Mouse (Mus musculus): ENCODE data around the gene Raf1. TPM values are rescaled to one million over a fixed set of nuclear protein-coding genes. Genes with fewer than 3 reads are reported as not detected.
"Not testable (repeated sequence)": the region's sequence is repeated elsewhere in the genome, so short reads cannot be mapped to it uniquely, and the experiment has no call there.

The Raf1 gene
- total RNA-seq, 2 experiments from 2014 or later: 68.6 to 136 TPM

GRCm38 (mm10) chr6:115684851-115685646, 8.6 kb upstream of the Raf1 start:
- peak; percentile 81 for ATAC-seq (replicated peaks; ENCODE audit: low FRiP score, low TSS enrichment, poor library complexity, severe bottlenecking)

GRCm38 (mm10) chr6:115684271-115684670, 7.8 kb upstream of the Raf1 start:
- ATAC-seq (replicated peaks; ENCODE audit: low FRiP score, low TSS enrichment, poor library complexity, severe bottlenecking): no peak

GRCm38 (mm10) chr6:115681066-115681465, 4.6 kb upstream of the Raf1 start:
- no peak for ATAC-seq (replicated peaks; ENCODE audit: low FRiP score, low TSS enrichment, poor library complexity, severe bottlenecking)

GRCm38 (mm10) chr6:115678012-115678411, 1.6 kb upstream of the Raf1 start:
- ATAC-seq (replicated peaks; ENCODE audit: low FRiP score, low TSS enrichment, poor library complexity, severe bottlenecking): no peak

GRCm38 (mm10) chr6:115677441-115677840, 1.0 kb upstream of the Raf1 start:
- no peak for ATAC-seq (replicated peaks; ENCODE audit: low FRiP score, low TSS enrichment, poor library complexity, severe bottlenecking)

DNA sequence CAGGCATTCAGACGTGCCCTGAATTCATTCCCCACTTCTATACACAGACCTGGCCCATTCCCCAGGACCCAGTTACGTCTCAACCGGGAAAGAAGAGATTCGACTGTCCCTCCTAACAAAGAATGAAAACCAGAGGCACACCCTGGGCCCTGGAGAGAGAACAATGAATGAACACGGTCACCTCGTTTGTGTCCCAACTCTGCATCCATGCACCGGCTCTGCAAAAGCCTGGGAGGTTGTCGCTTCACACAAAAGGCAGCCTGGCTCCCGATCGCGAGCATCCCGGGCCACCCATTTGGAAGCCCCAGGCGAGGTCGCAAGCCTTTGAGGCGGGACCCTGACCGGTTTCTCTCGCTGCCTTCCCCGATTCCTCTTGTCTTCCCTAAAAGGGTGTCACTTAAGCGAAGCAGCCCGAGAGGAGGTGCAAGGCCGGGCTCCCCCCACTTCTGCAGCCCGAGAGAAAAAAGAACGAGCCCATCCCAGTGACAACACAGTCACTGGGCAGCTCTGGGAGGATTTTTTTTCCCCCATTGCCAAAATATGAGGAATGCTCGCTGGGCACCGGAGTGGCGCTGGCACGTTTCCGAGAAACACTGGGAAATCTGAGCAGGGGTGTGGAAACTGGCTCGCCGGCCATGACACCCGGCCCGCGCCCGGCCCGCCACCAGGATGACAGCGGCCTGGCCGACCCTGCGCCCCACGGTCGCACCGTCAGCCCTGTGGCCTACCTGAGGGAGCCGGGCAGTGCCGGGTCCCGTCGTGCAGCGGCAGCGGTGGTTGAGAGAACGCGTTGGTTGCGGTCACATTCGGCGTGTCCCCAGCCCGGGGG, 713 bp downstream of the Raf1 start:
- peak; percentile 8; the same call in 1 of the 2 replicates for ATAC-seq (replicated peaks; ENCODE audit: low FRiP score, low TSS enrichment, poor library complexity, severe bottlenecking)

GRCm38 (mm10) chr6:115675166-115675507, 1.3 kb downstream of the Raf1 start:
- ATAC-seq (replicated peaks; ENCODE audit: low FRiP score, low TSS enrichment, poor library complexity, severe bottlenecking): no peak

DNA sequence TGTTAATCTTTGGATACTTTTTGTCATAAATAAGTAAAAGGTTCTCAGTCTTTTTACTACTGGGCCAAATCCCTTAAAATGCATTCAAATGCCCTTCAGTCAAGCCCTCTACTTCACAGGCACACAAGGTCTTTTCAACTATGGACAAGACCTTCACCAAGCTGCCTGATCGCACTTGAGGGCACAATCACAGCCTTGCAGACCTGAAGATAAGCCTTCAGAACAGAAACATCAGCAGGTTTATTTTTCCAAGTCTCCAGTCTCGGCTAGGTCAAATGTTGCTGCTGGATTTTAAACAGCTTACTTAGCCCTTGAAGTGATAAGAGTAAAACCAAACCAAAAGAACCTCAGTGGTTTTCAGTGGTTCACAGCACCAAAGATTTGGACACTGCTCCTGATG, 2.1 kb downstream of the Raf1 start:
- no peak for ATAC-seq (replicated peaks; ENCODE audit: low FRiP score, low TSS enrichment, poor library complexity, severe bottlenecking)

- ATAC-seq (replicated peaks; ENCODE audit: low FRiP score, low TSS enrichment, poor library complexity, severe bottlenecking): no peak
Measured at GRCm38 (mm10) chr6:115672700-115673099, 3.7 kb downstream of the Raf1 start.

DNA sequence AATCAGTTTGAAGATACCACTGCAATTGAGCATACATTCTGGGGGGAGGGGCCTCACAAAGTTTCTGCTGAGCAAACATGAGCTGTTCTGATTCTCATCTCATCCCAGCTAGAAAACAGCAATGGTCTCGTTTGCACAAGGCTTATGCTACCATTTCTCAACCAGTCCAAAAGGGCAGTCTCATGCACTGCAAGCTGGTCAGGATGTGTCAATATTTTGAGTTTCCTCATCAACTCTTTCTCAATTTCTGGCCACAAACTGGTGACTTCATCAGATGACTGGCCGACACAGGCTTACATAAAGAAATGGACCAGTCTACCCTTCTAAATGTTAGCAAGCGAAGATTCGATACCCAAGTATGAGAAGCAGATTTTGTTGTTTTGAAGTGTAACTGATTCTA, 9.8 kb downstream of the Raf1 start:
- no peak for ATAC-seq (replicated peaks; ENCODE audit: low FRiP score, low TSS enrichment, poor library complexity, severe bottlenecking)

DNA sequence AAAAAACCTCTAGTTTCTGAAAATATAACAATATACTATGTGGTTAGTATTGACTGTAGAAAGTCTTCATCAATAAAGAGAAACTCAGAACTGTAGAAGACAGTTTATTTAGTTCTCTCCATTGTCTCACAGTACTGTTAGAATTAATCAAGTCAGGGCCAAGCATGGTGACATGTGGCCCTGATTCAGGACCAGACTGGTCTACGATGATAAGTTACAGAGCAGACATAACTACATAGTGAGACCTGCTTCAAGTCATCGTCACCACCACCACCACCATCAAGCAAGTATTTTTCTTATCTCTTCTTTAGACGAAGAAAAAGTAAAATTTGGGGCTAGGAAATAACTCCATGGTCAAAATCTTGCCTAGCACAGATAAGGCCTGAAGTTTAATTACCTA, 12.2 kb downstream of the Raf1 start:
- peak; percentile 89 for ATAC-seq (replicated peaks; ENCODE audit: low FRiP score, low TSS enrichment, poor library complexity, severe bottlenecking)

DNA sequence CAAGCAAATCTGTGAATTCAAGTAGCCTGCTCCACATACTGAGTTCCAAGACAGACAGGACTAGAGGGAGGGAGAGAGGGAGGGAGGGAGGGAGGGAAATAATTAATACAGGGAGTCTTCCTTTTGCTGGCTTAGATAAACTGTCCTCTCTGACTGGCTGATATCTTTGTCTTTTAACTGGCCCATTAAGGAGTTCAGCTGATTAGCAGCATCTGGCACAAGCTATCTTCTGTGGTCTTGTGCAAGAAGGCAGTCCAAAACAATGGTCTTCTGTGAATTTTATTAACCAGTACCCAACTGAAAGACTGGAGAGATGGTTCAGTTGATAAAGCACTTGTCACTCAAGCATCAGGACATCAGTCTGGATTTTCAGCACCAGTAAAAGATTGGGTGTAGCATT, 17.6 kb downstream of the Raf1 start:
- peak; percentile 81 for ATAC-seq (replicated peaks; ENCODE audit: low FRiP score, low TSS enrichment, poor library complexity, severe bottlenecking)

DNA sequence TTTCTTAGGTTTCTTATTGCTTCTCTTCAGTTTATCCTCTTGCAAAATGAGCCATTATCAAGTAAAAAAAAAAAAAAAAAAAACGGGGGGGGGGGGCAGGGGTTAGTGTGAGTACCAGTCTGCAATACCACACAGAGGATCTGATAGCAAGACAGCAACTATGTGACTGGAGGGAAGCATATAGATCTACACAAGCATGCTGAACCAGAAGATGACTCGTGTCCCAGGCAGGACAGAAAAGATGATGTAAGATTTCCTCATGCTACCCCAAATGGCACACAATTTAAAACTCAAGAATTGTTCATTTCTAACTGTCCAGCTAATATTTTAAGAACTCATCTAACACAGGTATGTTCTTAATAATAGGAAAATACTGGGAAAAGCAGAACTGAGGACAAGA, 22.5 kb downstream of the Raf1 start:
- ATAC-seq (replicated peaks; ENCODE audit: low FRiP score, low TSS enrichment, poor library complexity, severe bottlenecking): no peak

DNA sequence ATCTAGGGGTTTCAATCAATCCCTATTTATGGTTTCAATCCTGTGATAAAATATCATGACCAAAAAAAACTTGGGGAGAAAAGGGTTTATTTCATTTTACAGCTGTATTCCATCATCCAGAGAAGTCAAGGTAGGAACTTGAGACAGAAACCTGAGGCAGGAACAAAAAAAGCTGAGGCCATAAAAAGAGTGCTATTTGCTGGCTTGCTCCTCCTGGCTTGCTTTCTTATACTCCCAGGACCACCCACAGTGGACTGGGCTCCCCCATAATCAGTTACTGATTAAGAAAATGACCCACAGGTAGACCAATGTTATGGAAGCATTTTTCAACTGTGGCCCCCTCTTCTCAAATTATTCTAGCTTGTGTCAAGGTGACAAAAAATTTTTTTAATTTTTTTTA, 24.7 kb downstream of the Raf1 start:
- ATAC-seq (replicated peaks; ENCODE audit: low FRiP score, low TSS enrichment, poor library complexity, severe bottlenecking): no peak

GRCm38 (mm10) chr6:115650476-115651427, 25.7 kb downstream of the Raf1 start:
- ATAC-seq (replicated peaks; ENCODE audit: low FRiP score, low TSS enrichment, poor library complexity, severe bottlenecking): peak; percentile 96

GRCm38 (mm10) chr6:115649792-115650365, 26.6 kb downstream of the Raf1 start:
- no peak for ATAC-seq (replicated peaks; ENCODE audit: low FRiP score, low TSS enrichment, poor library complexity, severe bottlenecking)

DNA sequence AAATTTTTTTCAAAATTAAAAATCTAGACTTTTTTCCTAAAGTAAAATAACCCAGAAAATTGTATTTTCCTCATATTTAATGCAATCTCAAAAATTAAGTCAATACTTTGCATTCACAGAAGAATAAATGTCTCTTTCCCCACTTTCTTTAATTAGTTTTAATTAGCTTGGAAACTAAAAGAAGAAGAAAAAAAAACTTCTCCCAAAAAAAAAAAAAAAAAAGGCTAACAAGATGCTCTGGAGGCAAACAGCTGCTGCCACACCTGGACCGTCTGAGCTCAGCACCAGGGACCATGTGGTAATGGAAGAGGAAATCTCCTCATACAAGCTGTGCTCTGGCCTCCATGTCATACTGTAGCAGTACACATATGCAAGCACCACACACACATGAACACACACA, 33.1 kb downstream of the Raf1 start:
- no peak for ATAC-seq (replicated peaks; ENCODE audit: low FRiP score, low TSS enrichment, poor library complexity, severe bottlenecking)

DNA sequence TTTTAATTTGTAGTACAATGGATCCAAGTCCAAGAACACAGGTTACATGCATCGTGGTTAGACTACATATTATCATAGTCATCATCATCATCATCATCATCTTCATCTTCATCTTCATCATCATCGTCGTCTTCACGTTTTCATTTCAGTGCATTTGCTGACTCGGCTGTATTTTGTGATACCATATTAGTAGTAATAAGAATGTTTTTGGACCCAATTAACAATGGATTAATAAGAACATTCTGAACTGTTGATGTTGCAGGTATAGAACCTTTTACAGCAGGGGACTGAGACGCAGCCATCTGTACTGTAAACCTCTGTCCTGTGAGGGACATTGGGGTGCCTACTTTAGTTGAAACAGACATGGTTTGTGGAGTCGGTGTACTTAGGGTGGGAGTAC, 38.2 kb downstream of the Raf1 start:
- not testable (repeated sequence) for ATAC-seq (replicated peaks; ENCODE audit: low FRiP score, low TSS enrichment, poor library complexity, severe bottlenecking)

- ATAC-seq (replicated peaks; ENCODE audit: low FRiP score, low TSS enrichment, poor library complexity, severe bottlenecking): no peak
Measured at GRCm38 (mm10) chr6:115634015-115634414, 42.4 kb downstream of the Raf1 start.

All from megakaryocyte-erythroid progenitor cell, adult 5-6 weeks (primary cell).